Mouse (Mus musculus) kidney, postnatal 0 days (tissue): ENCODE results near the gene Dner. TPM values are rescaled to one million over a fixed set of nuclear protein-coding genes. Genes with fewer than 3 reads are reported as not detected.

Source experiments
- ATAC-seq: fragments of 200-750 bp; cut with Nextera tagmentation; replicated peaks from 2 replicates; pipeline ENCODE4 v1.8.0; 2017; ENCODE audit warnings: low read depth, moderate number of reproducible peaks, moderate TSS enrichment, moderate library complexity; ENCODE audit not compliant: low FRiP score
- DNase-seq: peaks from one replicate; pipeline ENCODE4 v3.0.0-alpha.2; 2016; ENCODE audit warnings: low spot score
- H3K27ac ChIP-seq: fragments of 300-500 bp; sonication (generic); 2 replicates; pipeline ENCODE4 v1.5.1; 2014; ENCODE audit warnings: mild to moderate bottlenecking
- H3K27me3 ChIP-seq: fragments of 300-500 bp; sonication (generic); 2 replicates; pipeline ENCODE4 v1.6.1; 2014; ENCODE audit warnings: low read length, mixed read lengths; ENCODE audit not compliant: insufficient read depth
- H3K36me3 ChIP-seq: fragments of 300-500 bp; sonication (generic); 2 replicates; pipeline ENCODE4 v1.6.1; 2014; ENCODE audit warnings: low read length, mixed read lengths; ENCODE audit not compliant: insufficient read depth
- H3K4me1 ChIP-seq: fragments of 300-500 bp; sonication (generic); replicated peaks from 2 replicates; pipeline ENCODE4 v1.6.1; 2014; ENCODE audit warnings: antibody characterized with exemption, low read length, mixed read lengths; ENCODE audit not compliant: insufficient read depth
- H3K4me2 ChIP-seq: fragments of 300-500 bp; sonication (generic); 2 replicates; pipeline ENCODE4 v1.6.1; 2014; ENCODE audit warnings: mild to moderate bottlenecking, low read length, moderate library complexity, mixed read lengths
- H3K4me3 ChIP-seq: fragments of 300-500 bp; sonication (generic); replicated peaks from 2 replicates; pipeline ENCODE4 v1.5.1; 2014; ENCODE audit warnings: low read depth, low read length
- H3K9ac ChIP-seq: fragments of 300-500 bp; sonication (generic); 2 replicates; pipeline ENCODE4 v1.6.1; 2014; ENCODE audit warnings: low read depth, low read length
- H3K9me3 ChIP-seq: fragments of 300-500 bp; sonication (generic); replicated peaks from 2 replicates; pipeline ENCODE4 v1.6.1; 2016; ENCODE audit warnings: low read length, inconsistent platforms, mixed read lengths
- CTCF ChIP-seq: IDR thresholded peaks from 2 replicates; pipeline ENCODE4 v1.5.1; 2016; ENCODE audit warnings: antibody characterized with exemption, low read depth, mild to moderate bottlenecking, moderate library complexity
- WGBS: fragments of 180-500 bp; shearing (Covaris S2); extraction: QIAGEN DNeasy Blood & Tissue Kit; methylation state at CpG from one replicate; pipeline ENCODE4 v1.1.7; 2014; 5-methylcytosine and 5-hydroxymethylcytosine counted together
- polyA plus RNA-seq: library from polyadenylated mRNA; unstranded; fragments of >200 nt; fragmentation: Nextera tagmentation; extraction: Ambion mirVana; gene quantifications from 2 replicates; pipeline ENCODE4 v1.2.1, GENCODE M21; 2015

The Dner gene
- polyA plus RNA-seq, 1 experiment from 2014 or later = 0.68 TPM

- Histone ChIP-seq H3K36me3 (no peaks in the 10 kb centered on the region), H3K9me3 (no peaks in the 10 kb centered on the region), H3K27ac (no peak overlapping the region), H3K27me3 (no peaks in the 10 kb centered on the region), H3K4me3 (no peak overlapping the region), H3K4me2 (no peak overlapping the region), H3K4me1 (0 out of 2 replicates have a peak, but pooled peaks cover 3% of the 10 kb centered on the region), H3K9ac (no peak overlapping the region)
- DNase-seq (no peak), ATAC-seq (no peak)
- no peak for TF ChIP-seq CTCF
Measured at GRCm38 (mm10) chr1:84507568-84507967, 188.5 kb downstream of the Dner start.

- Histone ChIP-seq H3K9ac (no peak overlapping the region), H3K9me3 (no peaks in the 10 kb centered on the region), H3K4me3 (no peak overlapping the region), H3K36me3 (no peaks in the 10 kb centered on the region), H3K4me2 (no peak overlapping the region), H3K4me1 (0 out of 2 replicates have a peak, but pooled peaks cover 3% of the 10 kb centered on the region), H3K27me3 (no peaks in the 10 kb centered on the region), H3K27ac (no peak overlapping the region)
- DNase-seq = peak; percentile 42
- no peak for TF ChIP-seq CTCF
- 24% methylated on average over 6 of the region's 6 CpGs for WGBS
- ATAC-seq = no peak
Measured at GRCm38 (mm10) chr1:84506984-84507546, 189.0 kb downstream of the Dner start.

- no peak for ATAC-seq
- DNase-seq = no peak
- no peaks in the 10 kb centered on the region for H3K9me3 ChIP-seq
- H3K27ac ChIP-seq = no peak overlapping the region
- WGBS = 94% methylated on average over 3 of the region's 3 CpGs
- no peaks in the 10 kb centered on the region for H3K27me3 ChIP-seq
- no peak overlapping the region for H3K4me3 ChIP-seq
- no peak overlapping the region for H3K9ac ChIP-seq
- no peak overlapping the region for H3K4me2 ChIP-seq
- no peaks in the 10 kb centered on the region for H3K36me3 ChIP-seq
- TF ChIP-seq CTCF = no peak
- H3K4me1 ChIP-seq = no peaks in the 10 kb centered on the region
Measured at GRCm38 (mm10) chr1:84500673-84501072, 195.3 kb downstream of the Dner start.

GRCm38 (mm10) chr1:84491732-84492131 lies 204.3 kb downstream of the Dner start:
- ATAC-seq = no peak
- 79% methylated on average over 6 of the region's 6 CpGs for WGBS
- H3K4me3 ChIP-seq = no peak overlapping the region
- no peak overlapping the region for H3K27ac ChIP-seq
- no peak for TF ChIP-seq CTCF
- H3K9ac ChIP-seq = no peak overlapping the region
- no peaks in the 10 kb centered on the region for H3K36me3 ChIP-seq
- H3K4me2 ChIP-seq = no peak overlapping the region
- DNase-seq = no peak
- H3K4me1 ChIP-seq = no peaks in the 10 kb centered on the region
- no peaks in the 10 kb centered on the region for H3K27me3 ChIP-seq
- H3K9me3 ChIP-seq = no peaks in the 10 kb centered on the region

GRCm38 (mm10) chr1:84488546-84488945 lies 207.5 kb downstream of the Dner start:
- H3K27me3 ChIP-seq = no peaks in the 10 kb centered on the region
- TF ChIP-seq CTCF = no peak
- ATAC-seq = no peak
- H3K4me2 ChIP-seq = no peak overlapping the region
- DNase-seq = no peak
- no peaks in the 10 kb centered on the region for H3K36me3 ChIP-seq
- no peak overlapping the region for H3K9ac ChIP-seq
- no peak overlapping the region for H3K4me3 ChIP-seq
- WGBS = 95% methylated on average over 1 of the region's 1 CpGs
- no peaks in the 10 kb centered on the region for H3K4me1 ChIP-seq
- H3K27ac ChIP-seq = no peak overlapping the region
- H3K9me3 ChIP-seq = no peaks in the 10 kb centered on the region

GRCm38 (mm10) chr1:84485066-84485465 lies 211.0 kb downstream of the Dner start:
- Histone ChIP-seq H3K4me1 (no peaks in the 10 kb centered on the region), H3K9ac (no peak overlapping the region), H3K4me2 (no peak overlapping the region), H3K9me3 (no peaks in the 10 kb centered on the region), H3K27me3 (no peaks in the 10 kb centered on the region), H3K4me3 (no peak overlapping the region), H3K36me3 (no peaks in the 10 kb centered on the region), H3K27ac (no peak overlapping the region)
- DNase-seq (no peak), ATAC-seq (no peak)
- no peak for TF ChIP-seq CTCF

- Histone ChIP-seq H3K9ac (no peak overlapping the region), H3K4me3 (no peak overlapping the region), H3K9me3 (no peaks in the 10 kb centered on the region), H3K4me2 (no peak overlapping the region), H3K27ac (no peak overlapping the region), H3K27me3 (no peaks in the 10 kb centered on the region), H3K36me3 (no peaks in the 10 kb centered on the region), H3K4me1 (no peaks in the 10 kb centered on the region)
- TF ChIP-seq CTCF = no peak
- ATAC-seq (no peak), DNase-seq (no peak)
- 87% methylated on average over 3 of the region's 3 CpGs for WGBS
Measured at GRCm38 (mm10) chr1:84484577-84484976, 211.4 kb downstream of the Dner start.
